Mouse (Mus musculus) hindbrain, embryonic 16.5 days (tissue): ENCODE results near the gene Elmod3. TPM values are rescaled to one million over a fixed set of nuclear protein-coding genes. Genes with fewer than 3 reads are reported as not detected.
A peak's percentile ranks its signal among the peaks of the same experiment; 100 is the strongest.

Source experiments
- ATAC-seq: fragments of 200-750 bp; cut with Nextera tagmentation; 2 replicates; pipeline ENCODE4 v1.8.0; 2017; ENCODE audit warnings: moderate TSS enrichment, moderate library complexity
- H3K27ac ChIP-seq: fragments of 300-500 bp; sonication (generic); 2 replicates; pipeline ENCODE4 v1.5.1; 2014; ENCODE audit warnings: low read depth, mild to moderate bottlenecking, control low read depth, low read length, moderate library complexity
- H3K27me3 ChIP-seq: fragments of 300-500 bp; sonication (generic); replicated peaks from 2 replicates; pipeline ENCODE4 v1.6.1; 2014; ENCODE audit warnings: low read length; ENCODE audit not compliant: control insufficient read depth, insufficient read depth
- H3K36me3 ChIP-seq: fragments of 300-500 bp; sonication (generic); 2 replicates; pipeline ENCODE4 v1.6.1; 2014; ENCODE audit warnings: mild to moderate bottlenecking, low read length, moderate library complexity, mixed read lengths; ENCODE audit not compliant: control insufficient read depth, insufficient read depth
- H3K4me1 ChIP-seq: fragments of 300-500 bp; sonication (generic); 2 replicates; pipeline ENCODE4 v1.6.1; 2014; ENCODE audit warnings: low read depth, low read length; ENCODE audit not compliant: control insufficient read depth, insufficient read depth
- H3K4me2 ChIP-seq: fragments of 300-500 bp; sonication (generic); 2 replicates; pipeline ENCODE4 v1.6.1; 2014; ENCODE audit warnings: mild to moderate bottlenecking, low read length, control low read depth, moderate library complexity
- H3K4me3 ChIP-seq: fragments of 300-500 bp; sonication (generic); 2 replicates; pipeline ENCODE4 v1.5.1; 2014; ENCODE audit warnings: mild to moderate bottlenecking, low read length, control low read depth, moderate library complexity
- H3K9ac ChIP-seq: fragments of 300-500 bp; sonication (generic); 2 replicates; pipeline ENCODE4 v1.6.1; 2014; ENCODE audit warnings: low read depth, mild to moderate bottlenecking, control low read depth, low read length, moderate library complexity
- H3K9me3 ChIP-seq: fragments of 300-500 bp; sonication (generic); 2 replicates; pipeline ENCODE4 v1.6.1; 2014; ENCODE audit warnings: mild to moderate bottlenecking, low read length, moderate library complexity; ENCODE audit not compliant: control insufficient read depth
- WGBS: fragments of 180-500 bp; shearing (Covaris S2); extraction: QIAGEN DNeasy Blood & Tissue Kit; methylation state at CpG from one replicate; pipeline ENCODE4 v1.1.7; 2014; 5-methylcytosine and 5-hydroxymethylcytosine counted together
- polyA plus RNA-seq: library from polyadenylated mRNA; unstranded; fragments of >200 nt; fragmentation: Nextera tagmentation; extraction: Ambion mirVana; gene quantifications from 2 replicates; pipeline ENCODE4 v1.2.1, GENCODE M21; 2015

The Elmod3 gene
- polyA plus RNA-seq, 1 experiment from 2014 or later = 17.3 TPM

GRCm38 (mm10) chr6:72565506-72565905 is 32.7 kb downstream of the Elmod3 start:
- H3K36me3 ChIP-seq = peaks cover 4% of the 10 kb centered on the region
- H3K9ac ChIP-seq = peak overlapping the region; percentile 33; the same call in 1 of the 2 replicates
- H3K27ac ChIP-seq = no peak overlapping the region
- H3K4me1 ChIP-seq = peaks cover 5% of the 10 kb centered on the region; the same call in 1 of the 2 replicates
- no peak overlapping the region for H3K4me3 ChIP-seq
- no peaks in the 10 kb centered on the region for H3K9me3 ChIP-seq
- peak overlapping the region; percentile 34; the same call in 1 of the 2 replicates for H3K4me2 ChIP-seq
- 76% methylated on average over 7 of the region's 7 CpGs for WGBS
- no peaks in the 10 kb centered on the region for H3K27me3 ChIP-seq
- ATAC-seq = peak; percentile 24; the same call in 1 of the 2 replicates

- Histone ChIP-seq H3K4me1 (peaks cover 5% of the 10 kb centered on the region; the same call in 1 of the 2 replicates), H3K4me3 (no peak overlapping the region), H3K9me3 (no peaks in the 10 kb centered on the region), H3K36me3 (peaks cover 2% of the 10 kb centered on the region), H3K27me3 (no peaks in the 10 kb centered on the region), H3K9ac (no peak overlapping the region), H3K27ac (no peak overlapping the region), H3K4me2 (no peak overlapping the region)
- ATAC-seq = no peak
- 69% methylated on average over 5 of the region's 5 CpGs for WGBS
These were observed 35.3 kb downstream of the Elmod3 start for GRCm38 (mm10) chr6:72562894-72563293.

- H3K4me1 ChIP-seq = peaks cover 5% of the 10 kb centered on the region; the same call in 1 of the 2 replicates
- no peak for ATAC-seq
- no peaks in the 10 kb centered on the region for H3K27me3 ChIP-seq
- no peak overlapping the region for H3K27ac ChIP-seq
- no peaks in the 10 kb centered on the region for H3K9me3 ChIP-seq
- WGBS = 50% methylated on average over 6 of the region's 6 CpGs
- no peaks in the 10 kb centered on the region for H3K36me3 ChIP-seq
- H3K4me3 ChIP-seq = no peak overlapping the region
- H3K4me2 ChIP-seq = no peak overlapping the region
- H3K9ac ChIP-seq = no peak overlapping the region
These were observed 35.7 kb downstream of the Elmod3 start for GRCm38 (mm10) chr6:72562486-72562885.

- no peak for ATAC-seq
- H3K9me3 ChIP-seq = no peaks in the 10 kb centered on the region
- WGBS = 86% methylated on average over 8 of the region's 8 CpGs
These were observed 37.4 kb downstream of the Elmod3 start for GRCm38 (mm10) chr6:72560801-72561200.

GRCm38 (mm10) chr6:72553079-72553412 is 45.2 kb downstream of the Elmod3 start:
- Histone ChIP-seq H3K4me3 (peak overlapping the region; percentile 43), H3K36me3 (no peaks in the 10 kb centered on the region), H3K4me1 (peaks cover 12% of the 10 kb centered on the region), H3K27ac (peak overlapping the region; percentile 60), H3K4me2 (peak overlapping the region; percentile 75), H3K27me3 (no peaks in the 10 kb centered on the region), H3K9ac (peak overlapping the region; percentile 67), H3K9me3 (no peaks in the 10 kb centered on the region)
- 16% methylated on average over 8 of the region's 8 CpGs for WGBS
- ATAC-seq = no peak; the same call in 1 of the 2 replicates

More at GRCm38 (mm10) chr6:72560801-72561200, 37.4 kb downstream of the Elmod3 start:
- Histone ChIP-seq H3K27me3 (no peaks in the 10 kb centered on the region), H3K27ac (no peak overlapping the region), H3K4me3 (no peak overlapping the region), H3K4me2 (no peak overlapping the region), H3K36me3 (no peaks in the 10 kb centered on the region), H3K9ac (no peak overlapping the region), H3K4me1 (peaks cover 3% of the 10 kb centered on the region; the same call in 1 of the 2 replicates)

- H3K4me3 ChIP-seq = peak overlapping the region; percentile 43
- H3K9me3 ChIP-seq = no peaks in the 10 kb centered on the region
- peak overlapping the region; percentile 75 for H3K4me2 ChIP-seq
- H3K27me3 ChIP-seq = no peaks in the 10 kb centered on the region
- ATAC-seq = peak; percentile 88
- no peaks in the 10 kb centered on the region for H3K36me3 ChIP-seq
- H3K27ac ChIP-seq = peak overlapping the region; percentile 60
- H3K9ac ChIP-seq = peak overlapping the region; percentile 67
- 16% methylated on average over 27 of the region's 27 CpGs for whole genome bisulfite sequencing
- H3K4me1 ChIP-seq = peaks cover 12% of the 10 kb centered on the region
These were observed 45.8 kb downstream of the Elmod3 start for GRCm38 (mm10) chr6:72552171-72553078.

GRCm38 (mm10) chr6:72550503-72551100 is 47.6 kb downstream of the Elmod3 start:
- no peak overlapping the region for H3K4me2 ChIP-seq
- no peaks in the 10 kb centered on the region for H3K36me3 ChIP-seq
- H3K4me1 ChIP-seq = peaks cover 12% of the 10 kb centered on the region
- H3K4me3 ChIP-seq = no peak overlapping the region
- 81% methylated on average over 10 of the region's 10 CpGs for WGBS
- no peak overlapping the region for H3K27ac ChIP-seq
- H3K9me3 ChIP-seq = no peaks in the 10 kb centered on the region
- no peak for ATAC-seq
- no peaks in the 10 kb centered on the region for H3K27me3 ChIP-seq
- H3K9ac ChIP-seq = no peak overlapping the region

- Histone ChIP-seq H3K4me2 (no peak overlapping the region), H3K9me3 (no peaks in the 10 kb centered on the region), H3K36me3 (no peaks in the 10 kb centered on the region), H3K4me3 (no peak overlapping the region), H3K27ac (no peak overlapping the region), H3K9ac (no peak overlapping the region), H3K27me3 (no peaks in the 10 kb centered on the region), H3K4me1 (peaks cover 12% of the 10 kb centered on the region)
- WGBS = 67% methylated on average over 6 of the region's 6 CpGs
- ATAC-seq = no peak
These were observed 48.2 kb downstream of the Elmod3 start for GRCm38 (mm10) chr6:72550025-72550424.

GRCm38 (mm10) chr6:72549041-72549580 is 49.1 kb downstream of the Elmod3 start:
- no peaks in the 10 kb centered on the region for H3K36me3 ChIP-seq
- H3K4me1 ChIP-seq = peaks cover 12% of the 10 kb centered on the region
- no peak overlapping the region for H3K27ac ChIP-seq
- H3K9me3 ChIP-seq = no peaks in the 10 kb centered on the region
- H3K4me3 ChIP-seq = no peak overlapping the region
- H3K27me3 ChIP-seq = no peaks in the 10 kb centered on the region
- 74% methylated on average over 9 of the region's 9 CpGs for WGBS
- H3K9ac ChIP-seq = no peak overlapping the region
- no peak overlapping the region for H3K4me2 ChIP-seq
- ATAC-seq = no peak
